Mouse (Mus musculus) midbrain, embryonic 12.5 days (tissue): ENCODE data around the gene Hyou1. TPM values are rescaled to one million over a fixed set of nuclear protein-coding genes. Genes with fewer than 3 reads are reported as not detected.

Experiments used
- ATAC-seq: fragments of 200-750 bp; cut with Nextera tagmentation; 2 replicates; pipeline ENCODE4 v1.8.0; 2017; ENCODE audit warnings: low read depth, moderate TSS enrichment, moderate library complexity; ENCODE audit not compliant: low FRiP score
- H3K27ac ChIP-seq: fragments of 300-500 bp; sonication (generic); replicated peaks from 2 replicates; pipeline ENCODE4 v1.5.1; 2016; ENCODE audit warnings: mild to moderate bottlenecking
- H3K27me3 ChIP-seq: fragments of 300-500 bp; sonication (generic); 2 replicates; pipeline ENCODE4 v1.6.1; 2016; ENCODE audit warnings: mild to moderate bottlenecking
- H3K36me3 ChIP-seq: fragments of 300-500 bp; sonication (generic); 2 replicates; pipeline ENCODE4 v1.6.1; 2016
- H3K4me1 ChIP-seq: fragments of 300-500 bp; sonication (generic); 2 replicates; pipeline ENCODE4 v1.6.1; 2016
- H3K4me2 ChIP-seq: fragments of 300-500 bp; sonication (generic); replicated peaks from 2 replicates; pipeline ENCODE4 v1.6.1; 2016; ENCODE audit warnings: mild to moderate bottlenecking, moderate library complexity
- H3K4me3 ChIP-seq: fragments of 300-500 bp; sonication (generic); 2 replicates; pipeline ENCODE4 v1.5.1; 2016; ENCODE audit warnings: mild to moderate bottlenecking
- H3K9ac ChIP-seq: fragments of 300-500 bp; sonication (generic); replicated peaks from 2 replicates; pipeline ENCODE4 v1.6.1; 2016; ENCODE audit warnings: mild to moderate bottlenecking, moderate library complexity
- H3K9me3 ChIP-seq: fragments of 300-500 bp; sonication (generic); 2 replicates; pipeline ENCODE4 v1.6.1; 2016; ENCODE audit warnings: mild to moderate bottlenecking
- WGBS: fragments of 180-500 bp; shearing (Covaris S2); methylation state at CpG from one replicate; pipeline ENCODE4 v1.1.7; 2016; 5-methylcytosine and 5-hydroxymethylcytosine counted together
- microRNA-seq: library from miRNA; unstranded; fragments of <30 nt; microRNA quantifications from one replicate; pipeline ENCODE4, GENCODE M21; 2017
- polyA plus RNA-seq: library from polyadenylated mRNA; unstranded; fragments of >200 nt; fragmentation: Nextera tagmentation; extraction: Ambion mirVana; gene quantifications from 2 replicates; pipeline ENCODE4 v1.2.1, GENCODE M21; 2016

Gene Hyou1
- polyA plus RNA-seq, 1 experiment from 2014 or later, result 36.2 TPM

GRCm38 (mm10) chr9:44435747-44436146 is 56.5 kb downstream of the Hyou1 start:
- 83% methylated on average over 6 of the region's 6 CpGs for WGBS
- ATAC-seq, result no peak
- H3K36me3 ChIP-seq, result no peaks in the 10 kb centered on the region
- H3K9ac ChIP-seq, result no peak overlapping the region
- H3K4me1 ChIP-seq, result 0 out of 2 replicates have a peak, but pooled peaks cover 2% of the 10 kb centered on the region
- no peak overlapping the region for H3K4me3 ChIP-seq
- H3K9me3 ChIP-seq, result no peaks in the 10 kb centered on the region
- no peak overlapping the region for H3K4me2 ChIP-seq
- no peak overlapping the region for H3K27ac ChIP-seq
- H3K27me3 ChIP-seq, result no peaks in the 10 kb centered on the region

- ATAC-seq, result no peak
- Histone ChIP-seq H3K9ac (no peak within 1 kb of the TSS), H3K36me3 (no peaks in the 10 kb centered on the region), H3K27me3 (no peaks in the 10 kb centered on the region), H3K4me2 (no peak within 1 kb of the TSS), H3K4me3 (no peak within 1 kb of the TSS), H3K27ac (no peak within 1 kb of the TSS), H3K4me1 (no peaks in the 10 kb centered on the region), H3K9me3 (no peaks in the 10 kb centered on the region)
- WGBS, result 76% methylated on average over 19 of the region's 19 CpGs
Observed at GRCm38 (mm10) chr9:44440961-44441360, 61.7 kb downstream of the Hyou1 start, which contains the start of gene Foxr1. Gene Foxr1 (minus strand): TSS chr9:44441136.

Small RNAs within 50 kb of the gene (microRNA-seq; reads per million reads assigned to microRNA genes)
- not detected for gene Gm44335
- gene Mir7085, result not detected

Other genes with a start within 250 kb of the Hyou1 start
- 12.1 and 14.3 TPM in 2 replicates for gene Mcam, start 245.0 kb upstream of the Hyou1 start, polyA plus RNA-seq
- 27.2 and 32.0 TPM in 2 replicates for gene Cbl, start 145.4 kb upstream of the Hyou1 start, polyA plus RNA-seq
- not detected in 2 replicates for gene Ccdc153, start 138.8 kb upstream of the Hyou1 start, polyA plus RNA-seq
- gene Pdzd3, start 128.0 kb upstream of the Hyou1 start, polyA plus RNA-seq, result 0.20 and 0.31 TPM in 2 replicates
- 2.6 and 3.3 TPM in 2 replicates for gene Nlrx1, start 110.9 kb upstream of the Hyou1 start, polyA plus RNA-seq
- gene Abcg4, start 90.9 kb upstream of the Hyou1 start, polyA plus RNA-seq, result 12.9 and 14.4 TPM in 2 replicates
- gene Hinfp, start 73.8 kb upstream of the Hyou1 start, polyA plus RNA-seq, result 33.9 and 38.5 TPM in 2 replicates
- 19.0 and 19.7 TPM in 2 replicates for gene C2cd2l, start 59.2 kb upstream of the Hyou1 start, polyA plus RNA-seq
- 34.7 and 39.1 TPM in 2 replicates for gene Dpagt1, start 53.5 kb upstream of the Hyou1 start, polyA plus RNA-seq
- 351 and 363 TPM in 2 replicates for gene H2afx, start 44.8 kb upstream of the Hyou1 start, polyA plus RNA-seq
- 96.4 and 109 TPM in 2 replicates for gene Hmbs, start 35.3 kb upstream of the Hyou1 start, polyA plus RNA-seq
- 36.5 and 40.8 TPM in 2 replicates for gene Vps11, start 17.8 kb upstream of the Hyou1 start, polyA plus RNA-seq
- 24.9 and 29.3 TPM in 2 replicates for gene Slc37a4, start 17.4 kb downstream of the Hyou1 start, polyA plus RNA-seq
- 1,381 and 1,435 TPM in 2 replicates for gene Rps25, start 27.6 kb downstream of the Hyou1 start, polyA plus RNA-seq
- gene Trappc4, start 28.1 kb downstream of the Hyou1 start, polyA plus RNA-seq, result 269 and 272 TPM in 2 replicates
- gene Ccdc84, start 39.1 kb downstream of the Hyou1 start, polyA plus RNA-seq, result 31.9 and 33.2 TPM in 2 replicates
- gene Foxr1, start 61.6 kb downstream of the Hyou1 start, polyA plus RNA-seq, result not detected in 2 replicates
- gene Upk2, start 75.5 kb downstream of the Hyou1 start, polyA plus RNA-seq, result not detected in 2 replicates
- gene Bcl9l, start 103.3 kb downstream of the Hyou1 start, polyA plus RNA-seq, result 10.2 and 10.4 TPM in 2 replicates
- gene Cxcr5, start 182.4 kb downstream of the Hyou1 start, polyA plus RNA-seq, result not detected in 2 replicates
- gene Ddx6, start 225.4 kb downstream of the Hyou1 start, polyA plus RNA-seq, result 23.8 and 25.2 TPM in 2 replicates